Mouse (Mus musculus) layer of hippocampus, adult 11-12 months (tissue): ENCODE data around the gene Gcnt7.

ENCODE experiments used
- DNase-seq: peaks from one replicate; pipeline ENCODE4 v3.0.0; 2022; ENCODE audit warnings: low spot score

Gcnt7 gene

GRCm38 (mm10) chr2:172458496-172458895 lies at the start of gene Gcnt7:
TSS of gene Gcnt7 (minus strand) at chr2:172458596.
- no peak for DNase-seq

GRCm38 (mm10) chr2:172506121-172506520 lies 47.7 kb upstream of the Gcnt7 start:
- DNase-seq = no peak

- DNase-seq = no peak
These were observed 43.8 kb upstream of the Gcnt7 start for GRCm38 (mm10) chr2:172502168-172502567.

GRCm38 (mm10) chr2:172501341-172501740 lies 42.9 kb upstream of the Gcnt7 start:
- no peak for DNase-seq

- no peak for DNase-seq
These were observed 42.4 kb upstream of the Gcnt7 start for GRCm38 (mm10) chr2:172500752-172501316.

- DNase-seq = no peak
These were observed 40.4 kb upstream of the Gcnt7 start for GRCm38 (mm10) chr2:172498823-172499222.

- DNase-seq = no peak
These were observed 38.4 kb upstream of the Gcnt7 start for GRCm38 (mm10) chr2:172496736-172497345.

GRCm38 (mm10) chr2:172484696-172485370 lies 26.4 kb upstream of the Gcnt7 start:
- no peak for DNase-seq

- peak; percentile 18 for DNase-seq
These were observed 25.5 kb upstream of the Gcnt7 start for GRCm38 (mm10) chr2:172483766-172484413.

GRCm38 (mm10) chr2:172481654-172482385 lies 23.4 kb upstream of the Gcnt7 start:
- DNase-seq = no peak

GRCm38 (mm10) chr2:172480296-172480695 lies 21.9 kb upstream of the Gcnt7 start:
- DNase-seq = no peak

GRCm38 (mm10) chr2:172477860-172478259 lies 19.5 kb upstream of the Gcnt7 start:
- DNase-seq = peak; percentile 55

GRCm38 (mm10) chr2:172477350-172477749 lies 19.0 kb upstream of the Gcnt7 start:
- DNase-seq = no peak

- DNase-seq = no peak
These were observed 18.4 kb upstream of the Gcnt7 start for GRCm38 (mm10) chr2:172476707-172477260.

GRCm38 (mm10) chr2:172474970-172475369 lies 16.6 kb upstream of the Gcnt7 start:
- DNase-seq = no peak

- DNase-seq = no peak
These were observed 15.2 kb upstream of the Gcnt7 start for GRCm38 (mm10) chr2:172473591-172473990.

GRCm38 (mm10) chr2:172472318-172472717 lies 13.9 kb upstream of the Gcnt7 start, which contains the start of gene Fam209:
TSS of gene Fam209 (plus strand) at chr2:172472520.
- DNase-seq = no peak

- DNase-seq = no peak
These were observed 10.0 kb upstream of the Gcnt7 start for GRCm38 (mm10) chr2:172468346-172468819.

GRCm38 (mm10) chr2:172467206-172467605 lies 8.8 kb upstream of the Gcnt7 start:
- DNase-seq = no peak

GRCm38 (mm10) chr2:172466427-172467132 lies 8.2 kb upstream of the Gcnt7 start:
- DNase-seq = no peak

GRCm38 (mm10) chr2:172462813-172463212 lies 4.4 kb upstream of the Gcnt7 start:
- DNase-seq = no peak
